Mouse (Mus musculus): ENCODE results near the gene Bin2. TPM values are rescaled to one million over a fixed set of nuclear protein-coding genes. Genes with fewer than 3 reads are reported as not detected.

Gene Bin2
- 18.2 and 22.2 TPM in 2 replicates for polyA plus RNA-seq (2015; fragmentation: Nextera tagmentation; extraction: Ambion mirVana)

DNA sequence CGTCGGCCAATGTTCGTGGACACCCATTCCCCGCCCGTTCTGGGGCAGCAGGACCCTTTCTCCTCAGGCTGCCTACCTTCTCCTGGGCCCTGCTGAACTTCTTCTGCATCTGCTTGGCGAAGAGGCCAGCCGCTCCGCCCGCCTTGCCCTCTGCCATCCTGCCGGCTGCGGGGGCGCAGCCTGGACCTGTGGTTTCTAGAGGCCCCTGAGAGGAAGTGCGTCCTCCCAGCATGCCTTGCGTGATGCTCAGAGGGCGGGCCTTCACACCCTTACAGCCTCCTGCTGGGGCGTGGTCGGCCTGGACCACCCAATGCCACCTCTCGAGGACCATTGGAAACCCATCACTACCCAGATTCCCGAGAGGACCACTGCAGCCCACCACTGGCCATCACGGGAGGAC, at the start of gene Bin2:
Bin2 (minus strand) TSS at position 217 of the 400 bp plus-strand sequence.
- Histone ChIP-seq H3K9ac (peak within 1 kb of the TSS; percentile 62), H3K36me3 (replicated peaks) (no peaks in the 10 kb centered on the region), H3K27ac (replicated peaks) (peak within 1 kb of the TSS; percentile 43), H3K4me2 (peak within 1 kb of the TSS; percentile 74), H3K27me3 (no peaks in the 10 kb centered on the region), H3K4me1 (replicated peaks) (peaks cover 66% of the 10 kb centered on the region), H3K4me3 (replicated peaks) (peak within 1 kb of the TSS; percentile 64), H3K9me3 (replicated peaks) (no peaks in the 10 kb centered on the region)
- peak; percentile 34; the same call in 1 of the 2 replicates for ATAC-seq (ENCODE audit: insufficient read depth)
- WGBS (ENCODE audit: insufficient replicate concordance), result 20% methylated on average over 20 of the region's 20 CpGs

- Histone ChIP-seq H3K36me3 (replicated peaks) (no peaks in the 10 kb centered on the region), H3K9me3 (replicated peaks) (no peaks in the 10 kb centered on the region), H3K27ac (replicated peaks) (no peak overlapping the region), H3K27me3 (0 out of 2 replicates have a peak, but pooled peaks cover 4% of the 10 kb centered on the region), H3K4me3 (replicated peaks) (no peak overlapping the region), H3K9ac (no peak overlapping the region), H3K4me2 (no peak overlapping the region), H3K4me1 (replicated peaks) (peaks cover 3% of the 10 kb centered on the region; the same call in 1 of the 2 replicates)
- WGBS (ENCODE audit: insufficient replicate concordance), result 73% methylated on average over 11 of the region's 11 CpGs
- ATAC-seq (ENCODE audit: insufficient read depth), result no peak
Observed at GRCm38 (mm10) chr15:100718572-100718971, 49.2 kb upstream of the Bin2 start.

DNA sequence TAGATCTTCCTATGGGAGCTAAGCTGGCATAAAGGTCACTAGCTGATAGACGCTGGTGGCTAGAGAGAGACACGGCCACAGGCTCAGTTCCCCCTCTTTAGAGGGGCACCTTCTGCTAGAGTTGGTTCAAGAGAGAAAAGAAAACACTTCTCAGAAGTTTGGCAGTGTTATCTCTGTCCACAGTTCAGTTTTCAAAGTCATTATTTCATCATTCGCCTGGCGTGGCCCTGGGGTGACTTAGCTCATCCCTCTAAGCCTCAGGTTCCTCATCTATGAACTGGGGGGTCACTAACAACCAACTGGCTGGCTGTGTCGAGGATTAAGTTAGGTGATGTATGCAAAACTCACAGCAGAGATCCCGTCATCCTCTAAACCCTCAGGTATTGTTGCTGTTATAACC, 48.6 kb upstream of the Bin2 start:
- Histone ChIP-seq H3K4me1 (replicated peaks) (peaks cover 3% of the 10 kb centered on the region; the same call in 1 of the 2 replicates), H3K27me3 (no peaks in the 10 kb centered on the region), H3K9ac (no peak overlapping the region), H3K9me3 (replicated peaks) (no peaks in the 10 kb centered on the region), H3K4me3 (replicated peaks) (no peak overlapping the region), H3K36me3 (replicated peaks) (no peaks in the 10 kb centered on the region), H3K4me2 (no peak overlapping the region), H3K27ac (replicated peaks) (no peak overlapping the region)
- no peak for ATAC-seq (ENCODE audit: insufficient read depth)
- 38% methylated on average over 6 of the region's 6 CpGs for WGBS (ENCODE audit: insufficient replicate concordance)

GRCm38 (mm10) chr15:100715399-100715993, 46.1 kb upstream of the Bin2 start:
- Histone ChIP-seq H3K4me1 (replicated peaks) (no peaks in the 10 kb centered on the region), H3K27me3 (no peaks in the 10 kb centered on the region), H3K9me3 (replicated peaks) (no peaks in the 10 kb centered on the region), H3K36me3 (replicated peaks) (no peaks in the 10 kb centered on the region), H3K4me2 (no peak overlapping the region), H3K4me3 (replicated peaks) (no peak overlapping the region), H3K27ac (replicated peaks) (no peak overlapping the region), H3K9ac (no peak overlapping the region)
- WGBS (ENCODE audit: insufficient replicate concordance), result 67% methylated on average over 9 of the region's 9 CpGs
- no peak for ATAC-seq (ENCODE audit: insufficient read depth)

DNA sequence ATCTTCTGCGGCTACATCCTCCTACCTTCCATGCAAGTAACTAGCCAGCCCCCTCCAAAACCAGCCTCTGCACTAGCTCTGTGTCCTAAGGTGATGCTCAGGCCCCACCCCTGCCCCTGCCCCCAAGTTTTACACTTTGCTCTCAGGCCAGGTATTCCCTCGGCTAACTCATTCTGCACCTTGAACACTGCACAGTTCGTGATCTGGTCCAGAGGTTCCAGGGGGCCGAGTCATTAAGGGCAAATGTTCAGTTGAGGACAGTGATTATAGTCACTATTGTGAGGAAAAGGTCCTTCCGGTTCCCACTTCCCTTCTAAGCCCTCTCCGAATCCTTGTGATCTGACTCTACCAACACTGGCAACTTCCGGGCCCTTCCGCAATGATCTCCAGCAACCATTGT, 45.1 kb upstream of the Bin2 start:
- H3K9me3 ChIP-seq (replicated peaks), result no peaks in the 10 kb centered on the region
- no peak for ATAC-seq (ENCODE audit: insufficient read depth)
- no peak overlapping the region for H3K27ac ChIP-seq (replicated peaks)
- no peak overlapping the region for H3K9ac ChIP-seq
- no peaks in the 10 kb centered on the region for H3K4me1 ChIP-seq (replicated peaks)
- H3K36me3 ChIP-seq (replicated peaks), result no peaks in the 10 kb centered on the region
- H3K27me3 ChIP-seq, result no peaks in the 10 kb centered on the region
- 73% methylated on average over 8 of the region's 8 CpGs for WGBS (ENCODE audit: insufficient replicate concordance)
- no peak overlapping the region for H3K4me2 ChIP-seq
- H3K4me3 ChIP-seq (replicated peaks), result no peak overlapping the region

DNA sequence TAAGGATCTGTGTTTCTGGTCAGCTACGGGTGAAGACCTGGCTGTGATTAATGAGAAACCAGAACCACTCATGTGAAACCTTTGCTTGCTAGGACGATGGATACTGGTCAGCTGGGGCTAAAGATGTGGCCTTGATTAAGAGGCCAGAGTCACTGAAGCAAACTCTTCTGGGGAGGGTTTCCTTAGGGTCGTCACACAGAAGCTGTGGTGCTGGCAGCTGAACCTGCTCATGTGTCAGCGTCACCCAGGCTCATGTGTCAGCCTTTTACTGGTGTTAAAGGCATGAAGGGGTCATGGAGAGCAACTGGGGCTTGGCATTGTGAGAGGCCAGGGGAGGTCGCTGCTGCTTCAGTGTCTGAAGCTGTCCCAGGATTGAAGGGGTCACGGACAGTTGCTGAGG, 41.5 kb upstream of the Bin2 start:
- no peak overlapping the region for H3K27ac ChIP-seq (replicated peaks)
- H3K9me3 ChIP-seq (replicated peaks), result no peaks in the 10 kb centered on the region
- H3K36me3 ChIP-seq (replicated peaks), result no peaks in the 10 kb centered on the region
- H3K4me3 ChIP-seq (replicated peaks), result no peak overlapping the region
- H3K27me3 ChIP-seq, result no peaks in the 10 kb centered on the region
- WGBS (ENCODE audit: insufficient replicate concordance), result 61% methylated on average over 6 of the region's 6 CpGs
- H3K4me2 ChIP-seq, result no peak overlapping the region
- no peaks in the 10 kb centered on the region; the same call in 1 of the 2 replicates for H3K4me1 ChIP-seq (replicated peaks)
- ATAC-seq (ENCODE audit: insufficient read depth), result no peak
- no peak overlapping the region for H3K9ac ChIP-seq

- Histone ChIP-seq H3K4me1 (replicated peaks) (peaks cover 4% of the 10 kb centered on the region; the same call in 1 of the 2 replicates), H3K4me2 (no peak overlapping the region), H3K27me3 (peaks cover 17% of the 10 kb centered on the region), H3K4me3 (replicated peaks) (no peak overlapping the region), H3K36me3 (replicated peaks) (no peaks in the 10 kb centered on the region), H3K9ac (no peak overlapping the region), H3K9me3 (replicated peaks) (no peaks in the 10 kb centered on the region), H3K27ac (replicated peaks) (no peak overlapping the region)
- 33% methylated on average over 8 of the region's 8 CpGs for WGBS (ENCODE audit: insufficient replicate concordance)
- ATAC-seq (ENCODE audit: insufficient read depth), result no peak
Observed at GRCm38 (mm10) chr15:100708433-100709078, 39.2 kb upstream of the Bin2 start.

- Histone ChIP-seq H3K9me3 (replicated peaks) (no peaks in the 10 kb centered on the region), H3K9ac (no peak overlapping the region), H3K4me1 (replicated peaks) (peaks cover 14% of the 10 kb centered on the region), H3K27ac (replicated peaks) (no peak overlapping the region), H3K4me3 (replicated peaks) (no peak overlapping the region), H3K27me3 (peaks cover 25% of the 10 kb centered on the region), H3K4me2 (no peak overlapping the region), H3K36me3 (replicated peaks) (no peaks in the 10 kb centered on the region)
- ATAC-seq (ENCODE audit: insufficient read depth), result 0 out of 2 replicates have a peak, but pooled peaks have one; percentile 17
- WGBS (ENCODE audit: insufficient replicate concordance), result 20% methylated on average over 8 of the region's 8 CpGs
Observed at GRCm38 (mm10) chr15:100706226-100706625, 36.9 kb upstream of the Bin2 start.

- no peak overlapping the region for H3K4me2 ChIP-seq
- no peak overlapping the region for H3K27ac ChIP-seq (replicated peaks)
- no peaks in the 10 kb centered on the region for H3K36me3 ChIP-seq (replicated peaks)
- 57% methylated on average over 1 of the region's 1 CpGs for WGBS (ENCODE audit: insufficient replicate concordance)
- H3K4me1 ChIP-seq (replicated peaks), result peaks cover 23% of the 10 kb centered on the region
- H3K9ac ChIP-seq, result no peak overlapping the region
- no peak overlapping the region for H3K4me3 ChIP-seq (replicated peaks)
- H3K9me3 ChIP-seq (replicated peaks), result no peaks in the 10 kb centered on the region
- ATAC-seq (ENCODE audit: insufficient read depth), result no peak
- peaks cover 25% of the 10 kb centered on the region for H3K27me3 ChIP-seq
Observed at GRCm38 (mm10) chr15:100705376-100705775, 36.0 kb upstream of the Bin2 start.

DNA sequence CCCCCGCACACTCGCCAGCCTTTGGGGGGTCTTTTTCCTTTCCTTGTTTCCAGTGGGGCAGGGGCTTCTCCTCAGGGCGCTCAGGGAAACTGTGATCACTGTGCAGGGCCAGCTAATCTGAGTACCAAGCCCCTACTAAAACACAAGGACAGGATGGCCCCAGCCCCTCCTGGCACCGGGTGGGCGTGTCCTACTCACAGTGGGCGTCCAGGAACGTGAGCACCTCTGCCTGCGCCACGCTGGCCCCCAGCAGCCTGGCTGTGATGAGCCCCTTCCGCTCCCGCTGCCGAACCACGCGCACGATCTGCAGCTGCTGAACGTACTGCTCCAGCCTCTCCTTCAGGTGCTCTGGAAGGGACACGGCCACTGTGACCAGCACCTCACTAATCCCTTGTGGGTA, 34.6 kb upstream of the Bin2 start:
- H3K4me3 ChIP-seq (replicated peaks), result no peak overlapping the region
- H3K27ac ChIP-seq (replicated peaks), result no peak overlapping the region
- no peak overlapping the region for H3K9ac ChIP-seq
- whole genome bisulfite sequencing (ENCODE audit: insufficient replicate concordance), result 27% methylated on average over 17 of the region's 17 CpGs
- ATAC-seq (ENCODE audit: insufficient read depth), result no peak
- H3K4me2 ChIP-seq, result no peak overlapping the region
- peaks cover 25% of the 10 kb centered on the region for H3K27me3 ChIP-seq
- no peaks in the 10 kb centered on the region for H3K36me3 ChIP-seq (replicated peaks)
- H3K9me3 ChIP-seq (replicated peaks), result no peaks in the 10 kb centered on the region
- peaks cover 28% of the 10 kb centered on the region for H3K4me1 ChIP-seq (replicated peaks)

- no peak overlapping the region for H3K9ac ChIP-seq
- peak overlapping the region; percentile 25 for H3K4me2 ChIP-seq
- peaks cover 28% of the 10 kb centered on the region for H3K4me1 ChIP-seq (replicated peaks)
- no peak for ATAC-seq (ENCODE audit: insufficient read depth)
- H3K9me3 ChIP-seq (replicated peaks), result no peaks in the 10 kb centered on the region
- WGBS (ENCODE audit: insufficient replicate concordance), result 27% methylated on average over 6 of the region's 6 CpGs
- H3K36me3 ChIP-seq (replicated peaks), result no peaks in the 10 kb centered on the region
- H3K27ac ChIP-seq (replicated peaks), result no peak overlapping the region
- no peak overlapping the region for H3K4me3 ChIP-seq (replicated peaks)
- peaks cover 25% of the 10 kb centered on the region for H3K27me3 ChIP-seq
Observed at GRCm38 (mm10) chr15:100701856-100702255, 32.5 kb upstream of the Bin2 start.
